Mouse (Mus musculus): Measurements from ENCODE around the gene Prkar1b. TPM values are rescaled to one million over a fixed set of nuclear protein-coding genes. Genes with fewer than 3 reads are reported as not detected.

Prkar1b gene
- polyA plus RNA-seq, 1 experiment from 2014 or later: 207 TPM

DNA sequence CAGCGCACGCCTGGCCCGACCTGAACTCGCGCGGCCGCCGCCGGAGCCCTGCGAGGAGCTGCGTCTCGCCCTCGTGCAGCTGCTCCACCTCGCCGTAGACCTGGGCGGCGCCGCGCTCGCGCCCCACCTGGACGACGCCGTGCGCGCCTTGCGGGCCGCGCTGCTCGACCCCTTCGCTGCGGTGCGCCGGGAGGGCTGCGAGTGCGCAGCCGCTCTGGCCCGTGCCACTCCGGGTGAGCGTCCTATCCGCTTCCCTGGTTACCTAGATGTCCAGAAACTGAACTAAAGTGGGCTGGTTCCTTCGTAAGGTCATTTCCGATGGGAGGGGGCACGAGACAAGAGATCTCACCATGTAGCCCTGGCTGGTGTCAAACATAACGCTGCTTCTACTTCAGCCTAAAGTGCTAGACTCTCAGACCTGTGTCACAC is 816 bp upstream of the Prkar1b start:
- 1% methylated on average over 44 of the region's 45 CpGs for WGBS
- Histone ChIP-seq H3K4me1 (ENCODE audit: control insufficient read depth, insufficient read depth, low read length) (peaks cover 10% of the 10 kb centered on the region), H3K4me2 (ENCODE audit: low read depth, low read length) (peak overlapping the region; percentile 89), H3K36me3 (ENCODE audit: control insufficient read depth, insufficient read depth, low read length) (peaks cover 22% of the 10 kb centered on the region), H3K27me3 (ENCODE audit: control insufficient read depth, insufficient read depth, low read length) (no peaks in the 10 kb centered on the region), H3K9ac (replicated peaks; ENCODE audit: low read depth, low read length) (peak overlapping the region; percentile 71), H3K4me3 (ENCODE audit: low read depth, low read length) (peak overlapping the region; percentile 87), H3K9me3 (ENCODE audit: control insufficient read depth, low read length) (no peaks in the 10 kb centered on the region), H3K27ac (ENCODE audit: low read depth, low read length) (peak overlapping the region; percentile 57; the same call in 1 of the 2 replicates)
- ATAC-seq (ENCODE audit: low read depth): peak; percentile 25; the same call in 1 of the 2 replicates

- 26% methylated on average over 11 of the region's 11 CpGs for WGBS
- H3K27ac ChIP-seq (ENCODE audit: low read depth, low read length): peak overlapping the region; percentile 75
Measured at GRCm38 (mm10) chr5:139149006-139149672, 662 bp downstream of the Prkar1b start.

GRCm38 (mm10) chr5:139147178-139148078 is 2.4 kb downstream of the Prkar1b start:
- no peak overlapping the region for H3K4me3 ChIP-seq (ENCODE audit: low read depth, low read length)
- H3K9me3 ChIP-seq (ENCODE audit: control insufficient read depth, low read length): no peaks in the 10 kb centered on the region
- 87% methylated on average over 14 of the region's 14 CpGs for WGBS
- no peaks in the 10 kb centered on the region for H3K36me3 ChIP-seq (ENCODE audit: control insufficient read depth, insufficient read depth, low read length)
- ATAC-seq (ENCODE audit: low read depth): no peak
- no peak overlapping the region for H3K9ac ChIP-seq (replicated peaks; ENCODE audit: low read depth, low read length)
- H3K4me1 ChIP-seq (ENCODE audit: control insufficient read depth, insufficient read depth, low read length): peaks cover 10% of the 10 kb centered on the region
- H3K4me2 ChIP-seq (ENCODE audit: low read depth, low read length): no peak overlapping the region
- H3K27ac ChIP-seq (ENCODE audit: low read depth, low read length): no peak overlapping the region
- H3K27me3 ChIP-seq (ENCODE audit: control insufficient read depth, insufficient read depth, low read length): no peaks in the 10 kb centered on the region

More at GRCm38 (mm10) chr5:139149006-139149672, 662 bp downstream of the Prkar1b start:
- no peaks in the 10 kb centered on the region for H3K27me3 ChIP-seq (ENCODE audit: control insufficient read depth, insufficient read depth, low read length)
- peaks cover 10% of the 10 kb centered on the region for H3K36me3 ChIP-seq (ENCODE audit: control insufficient read depth, insufficient read depth, low read length)
- H3K9me3 ChIP-seq (ENCODE audit: control insufficient read depth, low read length): no peaks in the 10 kb centered on the region
- H3K4me2 ChIP-seq (ENCODE audit: low read depth, low read length): peak overlapping the region; percentile 52
- H3K4me1 ChIP-seq (ENCODE audit: control insufficient read depth, insufficient read depth, low read length): peaks cover 10% of the 10 kb centered on the region
- H3K9ac ChIP-seq (replicated peaks; ENCODE audit: low read depth, low read length): 0 out of 2 replicates have a peak overlapping the region, but pooled peaks have one; percentile 16
- H3K4me3 ChIP-seq (ENCODE audit: low read depth, low read length): peak overlapping the region; percentile 87
- ATAC-seq (ENCODE audit: low read depth): peak; percentile 47

DNA sequence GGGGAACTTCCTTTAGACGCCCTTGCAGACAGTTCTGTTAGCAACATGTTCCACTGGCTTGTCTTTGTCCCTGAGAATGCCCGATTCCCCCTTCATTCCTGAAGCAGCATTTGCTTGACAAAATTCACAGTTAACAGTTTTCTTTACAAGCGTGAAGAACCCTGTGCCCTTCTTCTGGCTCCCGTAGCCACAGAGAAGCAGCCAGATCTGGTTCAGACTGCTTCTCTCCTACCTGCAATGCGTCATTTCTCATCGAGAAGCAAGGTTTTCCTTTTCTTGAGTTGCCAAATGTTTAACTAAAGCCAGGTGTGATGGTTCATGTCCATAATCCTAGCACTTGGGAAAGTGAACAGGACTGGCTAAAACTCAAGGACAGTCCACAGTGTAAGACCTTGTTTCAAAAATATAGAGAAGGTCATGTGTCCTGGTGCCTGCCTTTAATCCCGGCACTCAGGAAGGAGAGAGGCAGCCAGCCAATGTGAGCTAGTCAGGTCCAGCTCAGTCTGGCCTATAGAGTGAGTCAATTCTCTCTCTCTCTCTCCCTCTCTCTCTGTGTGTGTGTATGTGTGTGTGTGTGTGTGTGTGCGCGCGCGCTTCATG is 3.2 kb downstream of the Prkar1b start:
- H3K27ac ChIP-seq (ENCODE audit: low read depth, low read length): no peak overlapping the region
- no peak overlapping the region for H3K4me2 ChIP-seq (ENCODE audit: low read depth, low read length)
- no peak overlapping the region for H3K4me3 ChIP-seq (ENCODE audit: low read depth, low read length)
- peaks cover 10% of the 10 kb centered on the region for H3K4me1 ChIP-seq (ENCODE audit: control insufficient read depth, insufficient read depth, low read length)
- ATAC-seq (ENCODE audit: low read depth): no peak
- H3K36me3 ChIP-seq (ENCODE audit: control insufficient read depth, insufficient read depth, low read length): no peaks in the 10 kb centered on the region
- H3K9me3 ChIP-seq (ENCODE audit: control insufficient read depth, low read length): no peaks in the 10 kb centered on the region
- H3K9ac ChIP-seq (replicated peaks; ENCODE audit: low read depth, low read length): no peak overlapping the region
- 91% methylated on average over 11 of the region's 11 CpGs for WGBS
- no peaks in the 10 kb centered on the region for H3K27me3 ChIP-seq (ENCODE audit: control insufficient read depth, insufficient read depth, low read length)

DNA sequence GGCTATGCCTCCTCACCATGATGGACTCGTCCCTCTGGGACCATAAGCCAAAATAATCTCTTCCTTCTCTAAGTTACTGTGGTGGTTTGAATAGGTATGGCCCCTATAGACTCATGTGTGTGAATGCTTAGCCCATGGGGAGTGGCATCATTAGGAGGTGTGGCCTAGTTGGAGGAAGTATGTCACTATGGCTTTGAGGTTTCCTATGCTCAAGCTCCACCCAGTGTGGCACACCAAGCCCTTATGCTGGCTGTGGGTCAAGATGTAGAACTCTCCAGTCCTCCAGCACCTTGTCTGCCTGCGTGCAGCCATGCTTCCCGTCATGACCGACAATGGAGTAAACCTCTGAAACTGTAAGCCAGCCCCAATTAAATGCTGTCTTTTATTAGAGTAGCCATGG is 4.1 kb downstream of the Prkar1b start:
- H3K36me3 ChIP-seq (ENCODE audit: control insufficient read depth, insufficient read depth, low read length): no peaks in the 10 kb centered on the region
- no peaks in the 10 kb centered on the region for H3K9me3 ChIP-seq (ENCODE audit: control insufficient read depth, low read length)
- no peak overlapping the region for H3K4me2 ChIP-seq (ENCODE audit: low read depth, low read length)
- H3K9ac ChIP-seq (replicated peaks; ENCODE audit: low read depth, low read length): no peak overlapping the region
- no peaks in the 10 kb centered on the region for H3K27me3 ChIP-seq (ENCODE audit: control insufficient read depth, insufficient read depth, low read length)
- WGBS: 91% methylated on average over 4 of the region's 4 CpGs
- ATAC-seq (ENCODE audit: low read depth): no peak
- peaks cover 2% of the 10 kb centered on the region for H3K4me1 ChIP-seq (ENCODE audit: control insufficient read depth, insufficient read depth, low read length)
- H3K4me3 ChIP-seq (ENCODE audit: low read depth, low read length): no peak overlapping the region
- no peak overlapping the region for H3K27ac ChIP-seq (ENCODE audit: low read depth, low read length)

DNA sequence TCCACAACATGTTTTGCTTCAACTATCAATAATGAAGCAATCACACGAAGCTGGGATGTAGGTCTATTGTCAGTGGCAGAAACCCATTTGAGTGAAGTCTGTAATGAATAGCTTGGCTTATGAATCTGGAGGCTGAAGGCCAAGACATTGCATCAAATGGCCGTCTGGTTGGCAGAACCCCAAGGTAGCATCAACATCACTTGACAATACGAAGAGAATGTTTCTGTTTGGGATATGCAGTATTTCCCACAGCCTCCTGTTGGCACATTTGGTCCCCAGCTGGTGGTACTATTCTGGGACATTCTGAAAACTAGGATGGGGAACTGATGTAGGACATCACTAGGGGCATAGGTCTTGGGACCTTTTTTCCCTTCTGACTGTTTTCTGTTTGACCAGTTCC is 5.9 kb downstream of the Prkar1b start:
- Histone ChIP-seq H3K27ac (ENCODE audit: low read depth, low read length) (no peak overlapping the region), H3K4me3 (ENCODE audit: low read depth, low read length) (no peak overlapping the region), H3K9ac (replicated peaks; ENCODE audit: low read depth, low read length) (no peak overlapping the region), H3K36me3 (ENCODE audit: control insufficient read depth, insufficient read depth, low read length) (no peaks in the 10 kb centered on the region), H3K4me2 (ENCODE audit: low read depth, low read length) (no peak overlapping the region), H3K27me3 (ENCODE audit: control insufficient read depth, insufficient read depth, low read length) (no peaks in the 10 kb centered on the region), H3K9me3 (ENCODE audit: control insufficient read depth, low read length) (no peaks in the 10 kb centered on the region), H3K4me1 (ENCODE audit: control insufficient read depth, insufficient read depth, low read length) (no peaks in the 10 kb centered on the region)
- ATAC-seq (ENCODE audit: low read depth): no peak
- 71% methylated on average over 3 of the region's 3 CpGs for WGBS

DNA sequence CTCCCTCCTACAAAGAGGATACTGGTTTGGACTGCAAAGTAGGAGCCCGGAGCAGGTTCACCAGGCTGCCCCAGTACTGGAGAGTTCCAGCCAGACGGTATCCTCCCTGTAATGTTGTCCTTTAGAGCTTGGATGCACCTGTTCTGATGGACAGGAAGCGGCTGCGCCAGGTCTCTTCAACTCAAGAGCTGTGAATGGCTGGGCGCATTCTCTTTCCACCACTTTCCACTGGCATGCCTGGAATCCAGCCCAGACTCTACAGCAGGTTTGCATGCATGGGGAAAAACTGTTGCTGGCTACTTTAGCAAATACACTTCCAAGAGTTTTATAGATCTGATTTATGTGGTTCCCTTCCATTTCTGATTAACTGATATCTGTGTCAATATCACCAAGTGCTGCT is 8.5 kb downstream of the Prkar1b start:
- Histone ChIP-seq H3K36me3 (ENCODE audit: control insufficient read depth, insufficient read depth, low read length) (no peaks in the 10 kb centered on the region), H3K27me3 (ENCODE audit: control insufficient read depth, insufficient read depth, low read length) (no peaks in the 10 kb centered on the region), H3K4me1 (ENCODE audit: control insufficient read depth, insufficient read depth, low read length) (no peaks in the 10 kb centered on the region), H3K4me2 (ENCODE audit: low read depth, low read length) (no peak overlapping the region), H3K9ac (replicated peaks; ENCODE audit: low read depth, low read length) (no peak overlapping the region), H3K9me3 (ENCODE audit: control insufficient read depth, low read length) (no peaks in the 10 kb centered on the region), H3K27ac (ENCODE audit: low read depth, low read length) (no peak overlapping the region), H3K4me3 (ENCODE audit: low read depth, low read length) (no peak overlapping the region)
- WGBS: 87% methylated on average over 5 of the region's 5 CpGs
- ATAC-seq (ENCODE audit: low read depth): no peak

DNA sequence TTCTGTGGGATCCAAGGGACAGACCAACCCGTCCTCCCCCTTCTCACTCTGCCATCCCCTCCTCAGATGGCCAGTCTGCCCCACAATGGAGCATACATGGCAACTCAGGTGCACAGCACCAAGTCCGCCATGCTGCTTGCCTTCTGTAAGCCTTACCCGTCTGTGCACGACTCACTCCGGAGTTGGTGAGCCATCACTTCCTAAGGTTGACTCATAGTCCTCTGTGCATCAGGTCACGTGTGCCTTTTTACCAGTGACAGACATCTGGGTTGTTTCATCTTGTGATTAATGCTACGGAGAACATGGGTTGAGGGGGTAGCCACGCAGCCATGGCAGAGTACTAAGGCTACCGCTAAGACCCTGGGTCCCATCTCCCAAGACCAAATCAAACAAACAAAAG is 9.2 kb downstream of the Prkar1b start:
- ATAC-seq (ENCODE audit: low read depth): no peak
- H3K9ac ChIP-seq (replicated peaks; ENCODE audit: low read depth, low read length): no peak overlapping the region
- H3K27me3 ChIP-seq (ENCODE audit: control insufficient read depth, insufficient read depth, low read length): no peaks in the 10 kb centered on the region
- H3K27ac ChIP-seq (ENCODE audit: low read depth, low read length): no peak overlapping the region
- H3K4me3 ChIP-seq (ENCODE audit: low read depth, low read length): no peak overlapping the region
- no peak overlapping the region for H3K4me2 ChIP-seq (ENCODE audit: low read depth, low read length)
- WGBS: 89% methylated on average over 9 of the region's 9 CpGs
- H3K9me3 ChIP-seq (ENCODE audit: control insufficient read depth, low read length): no peaks in the 10 kb centered on the region
- H3K4me1 ChIP-seq (ENCODE audit: control insufficient read depth, insufficient read depth, low read length): no peaks in the 10 kb centered on the region
- no peaks in the 10 kb centered on the region for H3K36me3 ChIP-seq (ENCODE audit: control insufficient read depth, insufficient read depth, low read length)
